Mouse (Mus musculus) gonadal fat pad, adult 2 months (tissue): ENCODE data around the gene Veph1. TPM values are rescaled to one million over a fixed set of nuclear protein-coding genes. Genes with fewer than 3 reads are reported as not detected.

Experiments used
- DNase-seq: peaks from one replicate; pipeline ENCODE4 v3.0.0-alpha.2; 2012; ENCODE audit warnings: low read depth
- polyA plus RNA-seq: library from polyadenylated mRNA; depleted of rRNA; stranded (reverse); fragments of >200 nt; gene quantifications from 2 replicates; pipeline ENCODE4 v1.2.3, GENCODE M21; 2012

Veph1 gene
- polyA plus RNA-seq, 1 experiment: 1.7 TPM

GRCm38 (mm10) chr3:66224931-66225537 is 71.6 kb downstream of the Veph1 start:
- DNase-seq: no peak

- DNase-seq: no peak
Observed at GRCm38 (mm10) chr3:66221243-66221611, 75.4 kb downstream of the Veph1 start.

DNA sequence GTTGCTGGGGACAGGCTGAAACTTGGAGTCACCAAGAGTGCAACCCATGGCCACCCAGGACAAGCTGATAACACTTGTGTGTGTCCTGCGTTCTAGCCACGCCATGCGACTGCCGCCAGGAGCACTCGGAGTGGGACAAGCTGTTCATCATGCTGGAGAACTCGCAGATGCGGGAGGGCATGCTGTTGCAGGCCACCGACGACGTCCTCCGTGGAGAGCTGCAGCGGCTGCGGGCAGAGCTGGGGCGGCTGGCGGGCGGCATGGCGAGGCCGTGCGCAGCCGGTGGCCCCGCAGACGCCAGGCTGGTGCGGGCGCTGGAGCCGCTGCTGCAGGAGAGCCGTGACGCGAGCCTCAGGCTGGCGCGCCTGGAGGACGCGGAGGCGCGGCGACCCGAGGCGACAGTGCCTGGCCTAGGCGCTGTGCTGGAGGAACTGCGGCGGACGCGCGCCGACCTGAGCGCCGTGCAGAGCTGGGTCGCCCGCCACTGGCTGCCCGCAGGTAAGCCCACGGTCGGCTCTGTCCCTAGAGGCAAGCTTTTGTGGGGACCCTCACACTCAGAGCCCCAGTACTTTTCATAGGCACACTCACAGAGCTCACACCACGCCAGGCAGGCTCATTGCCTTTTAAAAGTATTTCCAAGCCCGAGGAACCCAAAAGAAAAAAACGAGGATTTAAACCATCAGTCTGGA is 75.9 kb downstream of the Veph1 start:
- DNase-seq: no peak

GRCm38 (mm10) chr3:66219655-66220191 is 76.9 kb downstream of the Veph1 start, which contains the start of gene Ptx3:
TSS of gene Ptx3 (plus strand) at chr3:66219910.
- DNase-seq: no peak

DNA sequence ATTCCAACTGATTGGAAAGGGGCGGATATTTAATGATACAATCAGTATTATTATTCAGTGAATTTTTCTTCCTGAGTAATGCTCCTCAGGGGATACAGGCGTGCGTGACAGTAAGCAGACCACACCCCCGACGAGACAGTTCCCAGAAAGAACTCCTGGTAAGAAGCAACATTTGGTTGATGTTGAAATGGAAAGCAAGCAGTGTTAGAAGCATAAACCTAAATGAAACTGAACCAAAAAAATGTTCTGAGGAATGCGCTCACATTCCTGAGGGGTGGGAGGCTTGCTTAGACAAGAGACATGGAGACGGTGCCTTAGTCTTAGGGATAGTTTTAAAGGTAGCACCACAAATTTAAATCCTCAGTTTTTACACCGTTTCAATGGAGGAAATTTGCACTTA is 80.9 kb downstream of the Veph1 start:
- DNase-seq: no peak

- DNase-seq: no peak
Observed at GRCm38 (mm10) chr3:66213524-66213923, 83.1 kb downstream of the Veph1 start.

DNA sequence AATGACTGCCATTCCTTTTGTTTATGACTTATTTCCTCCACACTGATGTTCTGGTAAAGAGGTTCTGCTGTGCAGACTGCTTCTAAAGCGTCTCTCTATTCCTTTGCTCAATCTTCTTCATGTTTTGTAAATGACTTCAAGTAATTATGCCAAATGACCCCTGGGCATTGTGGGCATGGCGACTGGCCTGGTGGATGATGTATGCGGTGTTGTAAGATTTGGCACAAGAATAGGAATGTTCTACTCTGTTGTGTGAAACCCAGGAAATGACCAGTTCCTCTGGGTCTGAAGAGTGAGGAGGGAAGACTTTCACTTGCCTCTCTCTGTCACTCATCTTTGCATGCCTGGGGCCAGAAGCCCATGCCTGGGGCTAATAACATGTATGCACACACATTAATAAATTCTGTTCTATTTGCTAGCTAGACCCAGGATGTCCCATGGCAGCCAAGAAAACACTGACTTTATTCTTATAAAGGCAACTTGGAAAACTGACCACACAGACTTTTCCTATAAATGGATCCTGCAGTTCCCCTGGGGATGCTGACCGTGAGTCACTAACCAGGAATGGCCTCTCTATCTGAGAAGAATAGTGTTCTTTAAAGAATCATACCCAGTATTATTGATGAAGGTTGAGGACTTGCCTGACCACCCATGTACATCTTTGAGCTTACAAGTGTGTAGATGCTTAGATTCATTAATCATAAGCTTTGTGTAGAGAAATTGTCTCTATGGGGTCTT is 87.6 kb downstream of the Veph1 start:
- peak; percentile 68 for DNase-seq

- no peak for DNase-seq
Observed at GRCm38 (mm10) chr3:66193910-66194562, 102.6 kb downstream of the Veph1 start.

DNA sequence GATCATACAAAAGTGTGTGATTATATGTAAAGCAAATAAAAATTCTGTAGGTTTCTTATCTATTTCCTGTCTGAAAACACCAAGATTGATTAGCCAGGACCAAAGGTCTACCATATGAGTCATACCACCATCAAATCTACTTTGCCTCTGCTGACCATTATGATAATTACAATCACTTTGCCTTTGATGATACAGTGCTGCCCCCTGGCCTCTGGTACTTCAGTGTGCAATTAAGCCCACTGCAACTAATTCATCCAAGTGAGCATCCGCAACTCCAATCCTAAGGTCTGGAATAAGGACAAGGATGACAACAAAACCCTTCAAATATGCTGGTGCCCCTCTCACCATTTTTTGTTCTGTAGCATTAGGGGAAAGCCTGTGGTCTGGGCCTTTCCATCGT is 117.0 kb downstream of the Veph1 start:
- DNase-seq: no peak

DNA sequence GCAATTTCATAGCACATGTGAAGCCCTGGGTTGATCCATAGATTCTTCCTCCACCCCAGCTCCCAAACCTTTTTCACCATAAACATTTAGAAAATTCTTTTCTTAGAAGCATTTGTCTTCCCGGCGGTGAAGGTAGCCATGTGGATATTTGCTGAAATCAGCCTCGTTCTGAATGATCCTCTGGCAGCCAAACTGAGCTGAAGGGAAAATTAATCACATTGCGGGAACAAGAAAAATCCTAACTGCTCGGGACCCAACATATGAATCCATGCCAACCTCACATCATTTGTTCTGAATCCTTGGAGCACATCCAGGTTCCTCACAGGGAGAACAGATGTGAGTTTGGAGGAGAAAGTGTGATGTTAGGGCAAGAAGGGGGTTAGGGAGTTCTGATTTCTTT is 123.7 kb downstream of the Veph1 start:
- DNase-seq: no peak

DNA sequence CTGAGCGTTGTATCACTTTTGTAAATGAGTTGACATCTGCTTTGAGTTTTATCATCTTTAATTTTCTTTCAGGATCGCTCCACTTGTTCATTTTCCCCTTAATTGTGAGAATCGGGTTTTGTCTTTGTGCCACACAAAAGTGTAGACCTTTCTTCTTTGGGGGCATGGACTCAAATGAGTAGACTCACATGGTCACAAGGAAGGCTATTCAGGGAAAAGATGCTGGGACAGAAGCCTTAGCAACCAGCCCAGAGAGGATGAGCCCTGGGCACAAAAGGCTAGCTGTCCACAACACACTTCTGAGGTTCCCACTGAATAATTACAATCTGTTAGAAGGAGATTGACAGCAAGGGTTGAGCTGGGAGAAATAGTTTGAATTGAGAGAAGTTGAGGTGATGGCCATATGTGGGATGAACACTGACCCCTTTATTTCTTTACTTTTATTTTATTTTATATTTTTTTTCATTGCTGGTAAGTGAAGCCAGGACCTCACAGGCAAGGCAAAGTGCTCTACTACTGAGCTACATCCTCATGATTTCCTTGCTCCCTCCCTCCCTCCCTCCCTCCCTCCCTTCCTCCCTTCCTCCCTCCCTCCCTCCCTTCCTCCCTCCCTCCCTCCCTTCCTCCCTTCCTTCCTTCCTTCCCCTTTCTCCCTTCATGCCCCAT is 126.6 kb downstream of the Veph1 start:
- no peak for DNase-seq

DNA sequence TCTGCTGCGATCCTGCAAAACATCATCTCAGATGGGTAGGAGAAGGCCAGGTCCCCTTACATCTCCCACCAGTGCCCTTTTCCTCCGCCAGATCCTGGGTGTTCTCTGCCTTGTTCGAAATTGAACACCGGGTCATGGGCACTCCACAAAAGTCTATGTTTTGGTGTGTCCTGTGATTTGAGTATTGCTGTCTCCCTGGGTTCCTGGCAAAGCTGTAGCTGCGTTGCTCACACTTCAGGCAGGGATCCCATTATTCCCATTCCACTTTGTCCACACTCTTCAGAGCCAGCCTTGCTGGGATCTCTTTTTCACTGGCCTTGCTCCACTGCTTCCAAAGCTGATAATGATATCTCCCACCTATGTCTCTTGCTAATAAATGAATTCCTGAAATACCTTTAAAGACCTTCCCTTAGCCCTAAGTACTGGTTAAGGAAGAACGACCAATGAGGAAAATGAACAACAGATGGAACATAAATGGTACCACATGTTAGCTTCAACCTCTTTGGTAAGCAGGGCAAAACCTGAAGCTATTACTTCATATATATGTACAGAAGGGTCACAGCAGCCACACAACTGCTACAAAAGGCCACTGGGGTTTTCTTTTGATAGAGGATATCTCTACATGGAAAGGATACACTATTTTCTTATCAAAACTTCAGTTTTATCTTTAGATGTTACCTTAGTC is 129.9 kb downstream of the Veph1 start:
- DNase-seq: no peak

DNA sequence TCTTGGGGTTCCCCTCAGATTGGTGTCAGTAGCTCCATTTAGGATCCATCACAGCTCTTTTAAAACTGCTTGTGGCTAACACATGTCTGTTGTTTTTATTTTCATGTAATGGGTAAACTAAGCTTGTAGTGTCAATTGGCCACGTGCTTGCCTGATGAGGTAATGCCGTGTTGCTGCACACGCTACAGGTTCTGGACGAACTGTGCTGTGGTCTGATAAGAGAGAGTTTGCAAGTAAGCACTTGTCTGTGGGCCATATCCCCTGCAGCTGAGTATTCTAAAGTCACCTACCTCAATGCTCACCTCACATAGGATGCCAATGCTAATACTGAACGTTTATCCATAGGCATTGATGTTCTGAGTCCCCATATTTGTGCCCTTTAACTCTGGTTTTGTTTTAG is 131.6 kb downstream of the Veph1 start:
- DNase-seq: no peak

- no peak for DNase-seq
Observed at GRCm38 (mm10) chr3:66164585-66164984, 132.1 kb downstream of the Veph1 start.

DNA sequence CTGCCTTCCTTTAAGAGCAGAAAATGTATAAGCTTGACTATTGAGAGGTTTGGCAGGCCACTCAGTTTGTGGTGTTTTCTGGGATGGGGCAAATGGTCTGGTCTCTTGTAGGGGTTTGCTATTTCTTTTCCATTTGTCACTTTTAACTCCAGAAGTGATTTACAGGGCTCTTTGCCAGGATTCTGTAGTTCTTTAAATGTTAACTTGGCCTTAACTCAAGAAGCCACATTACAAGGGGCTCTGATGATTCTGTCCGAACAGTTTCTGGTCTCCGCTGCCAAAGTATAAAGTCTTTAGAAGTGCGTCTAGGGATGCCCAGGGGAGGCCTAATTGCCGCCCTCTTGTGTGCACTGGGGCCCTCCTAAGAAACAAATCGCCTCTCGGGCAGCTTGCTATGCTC is 134.0 kb downstream of the Veph1 start:
- DNase-seq: no peak

DNA sequence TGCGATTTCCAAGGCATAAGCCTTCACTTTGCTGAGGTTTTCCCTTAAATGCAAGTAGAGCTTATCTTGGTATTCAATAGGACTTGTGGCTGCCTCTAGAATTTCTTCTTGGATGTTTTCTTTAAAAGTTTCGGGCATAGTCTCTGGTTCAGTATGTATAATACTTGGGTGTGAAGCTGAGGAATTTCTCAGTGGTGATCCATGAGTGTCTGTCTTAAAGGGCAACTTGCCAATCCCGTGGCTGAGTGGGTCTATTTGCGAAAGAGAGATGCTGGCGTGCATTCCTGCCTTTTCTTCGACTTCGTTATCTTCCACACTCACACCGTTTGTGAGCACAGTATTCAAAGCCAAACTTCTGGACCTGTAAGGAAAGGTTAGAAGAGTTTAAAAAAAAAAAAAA is 138.7 kb downstream of the Veph1 start:
- DNase-seq: no peak

DNA sequence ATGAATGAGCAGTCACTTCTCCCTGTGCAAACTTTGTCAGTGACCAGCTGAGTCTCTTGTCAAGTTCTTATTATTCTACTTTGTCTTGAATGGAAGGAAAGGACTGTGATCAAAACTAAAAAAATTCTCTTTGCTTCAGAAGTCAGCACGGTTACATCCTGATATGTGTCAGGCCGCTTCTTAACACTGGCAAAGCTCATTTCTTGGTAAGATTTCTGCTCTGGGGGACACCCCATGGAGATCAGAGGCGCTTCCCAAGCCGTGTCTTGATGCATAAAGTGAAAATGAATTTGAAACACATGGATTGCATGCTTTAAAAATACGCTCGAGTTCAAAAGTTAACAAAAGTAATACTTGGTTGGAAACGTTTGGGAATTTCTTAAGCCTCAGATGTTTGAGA is 159.0 kb downstream of the Veph1 start:
- no peak for DNase-seq

DNA sequence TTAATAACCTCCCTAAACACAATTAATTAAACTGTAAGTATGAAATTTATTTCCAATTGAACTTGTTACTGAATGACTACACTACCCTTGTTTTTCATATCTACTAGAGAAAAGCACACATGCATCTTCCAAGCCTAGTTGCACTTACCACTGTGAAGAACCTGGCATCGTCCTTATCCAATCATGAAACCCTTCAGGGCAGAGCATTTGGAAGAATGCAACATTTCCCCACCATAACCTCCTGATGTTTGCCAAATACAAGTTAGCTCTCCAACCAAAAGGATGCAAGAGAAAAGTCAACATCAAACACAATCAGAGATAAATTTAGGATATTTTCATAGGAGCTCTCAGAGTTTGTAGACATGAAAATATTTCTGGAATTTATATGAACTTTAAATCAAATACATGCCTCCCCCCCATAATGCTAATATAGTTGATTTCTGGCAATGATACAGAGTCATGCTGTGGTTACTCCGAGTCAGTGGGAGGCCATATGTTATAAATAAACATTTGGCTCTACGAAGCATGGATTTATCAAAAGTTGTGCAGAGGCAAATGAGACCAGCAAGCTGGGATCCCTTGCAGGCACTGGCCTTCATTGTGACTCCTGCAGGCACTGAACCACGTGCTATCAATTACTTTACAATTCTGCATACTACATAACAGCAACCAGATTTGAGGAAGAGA is 165.2 kb downstream of the Veph1 start:
- DNase-seq: no peak

DNA sequence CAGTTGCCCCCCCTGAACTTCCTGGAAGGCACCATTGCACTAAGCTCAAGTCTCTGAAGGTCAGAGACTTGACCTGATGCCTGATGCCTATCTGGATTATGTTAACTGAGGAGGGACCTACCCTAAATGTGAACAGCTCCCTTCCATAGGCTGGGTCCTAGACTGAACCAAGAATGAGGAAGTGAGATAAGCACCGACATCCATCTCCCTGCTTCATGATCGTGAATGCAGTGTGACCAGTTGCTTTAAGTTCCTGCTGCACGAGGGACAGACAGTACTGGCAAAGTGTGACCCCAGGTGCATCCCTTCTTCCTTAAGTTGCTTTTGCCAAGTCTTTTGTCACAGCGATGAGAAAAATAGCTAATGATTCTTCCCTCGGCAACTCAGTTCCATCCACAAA is 166.9 kb downstream of the Veph1 start:
- DNase-seq: no peak

GRCm38 (mm10) chr3:66105493-66105892 is 191.1 kb downstream of the Veph1 start:
- no peak for DNase-seq

- no peak for DNase-seq
Observed at GRCm38 (mm10) chr3:66102599-66102932, 194.1 kb downstream of the Veph1 start.
